Mouse (Mus musculus) effector memory CD4-positive, alpha-beta T cell, adult 5 months (primary cell): ENCODE data around the gene St3gal5. TPM values are rescaled to one million over a fixed set of nuclear protein-coding genes. Genes with fewer than 3 reads are reported as not detected.

Source experiments
- polyA plus RNA-seq: library from polyadenylated mRNA; unstranded; fragments of 100-300 nt; shearing (Covaris generic); gene quantifications from one replicate; pipeline ENCODE4 v1.2.1, GENCODE M21; 2017

The St3gal5 gene
- 1.5 TPM for polyA plus RNA-seq

GRCm38 (mm10) chr6:72097181-72097995, at the start of gene St3gal5:
Gene St3gal5, plus strand, starts transcription at chr6:72097592.

Other genes with a start within 250 kb of the St3gal5 start
- 45.4 TPM for gene Ptcd3, start 188.8 kb upstream of the St3gal5 start, polyA plus RNA-seq
- 31.9 TPM for gene Polr1a, start 188.5 kb upstream of the St3gal5 start, polyA plus RNA-seq
- not detected for gene Atoh8, start 138.0 kb downstream of the St3gal5 start, polyA plus RNA-seq
- gene Sftpb, start 207.0 kb downstream of the St3gal5 start, polyA plus RNA-seq: not detected
- gene Usp39, start 247.6 kb downstream of the St3gal5 start, polyA plus RNA-seq: 32.2 TPM
- 28.9 TPM for gene 0610030E20Rik, start 249.7 kb downstream of the St3gal5 start, polyA plus RNA-seq